Mouse (Mus musculus): ENCODE measurements around the gene Nf1. TPM values are rescaled to one million over a fixed set of nuclear protein-coding genes. Genes with fewer than 3 reads are reported as not detected.
A peak's percentile ranks its signal among the peaks of the same experiment; 100 is the strongest.

Nf1 gene
- total RNA-seq, 2 experiments from 2014 or later = 2.1 to 2.7 TPM

GRCm38 (mm10) chr11:79325663-79326062 is 13.8 kb upstream of the Nf1 start:
- no peak for ATAC-seq (replicated peaks; ENCODE audit: low FRiP score, poor library complexity, severe bottlenecking)

GRCm38 (mm10) chr11:79327106-79327505 is 12.4 kb upstream of the Nf1 start:
- ATAC-seq (replicated peaks; ENCODE audit: low FRiP score, poor library complexity, severe bottlenecking) = no peak

GRCm38 (mm10) chr11:79328060-79328459 is 11.4 kb upstream of the Nf1 start:
- ATAC-seq (replicated peaks; ENCODE audit: low FRiP score, poor library complexity, severe bottlenecking) = no peak

GRCm38 (mm10) chr11:79329585-79329984 is 9.9 kb upstream of the Nf1 start:
- ATAC-seq (replicated peaks; ENCODE audit: low FRiP score, poor library complexity, severe bottlenecking) = no peak

GRCm38 (mm10) chr11:79335077-79335476 is 4.4 kb upstream of the Nf1 start:
- ATAC-seq (replicated peaks; ENCODE audit: low FRiP score, poor library complexity, severe bottlenecking) = no peak

GRCm38 (mm10) chr11:79336722-79337267 is 2.7 kb upstream of the Nf1 start:
- ATAC-seq (replicated peaks; ENCODE audit: low FRiP score, poor library complexity, severe bottlenecking) = no peak; the same call in 1 of the 2 replicates

GRCm38 (mm10) chr11:79338621-79339020 is 872 bp upstream of the Nf1 start:
- no peak for ATAC-seq (replicated peaks; ENCODE audit: low FRiP score, poor library complexity, severe bottlenecking)

GRCm38 (mm10) chr11:79339808-79340781 is 602 bp downstream of the Nf1 start:
- no peak for ATAC-seq (replicated peaks; ENCODE audit: low FRiP score, poor library complexity, severe bottlenecking)

- ATAC-seq (replicated peaks; ENCODE audit: low FRiP score, poor library complexity, severe bottlenecking) = no peak; the same call in 1 of the 2 replicates
Observed at GRCm38 (mm10) chr11:79356995-79357394, 17.5 kb downstream of the Nf1 start.

GRCm38 (mm10) chr11:79357397-79357796 is 17.9 kb downstream of the Nf1 start:
- peak; percentile 20; the same call in 1 of the 2 replicates for ATAC-seq (replicated peaks; ENCODE audit: low FRiP score, poor library complexity, severe bottlenecking)

- ATAC-seq (replicated peaks; ENCODE audit: low FRiP score, poor library complexity, severe bottlenecking) = no peak
Observed at GRCm38 (mm10) chr11:79364956-79365355, 25.5 kb downstream of the Nf1 start.

GRCm38 (mm10) chr11:79366284-79366683 is 26.8 kb downstream of the Nf1 start:
- no peak for ATAC-seq (replicated peaks; ENCODE audit: low FRiP score, poor library complexity, severe bottlenecking)

- no peak for ATAC-seq (replicated peaks; ENCODE audit: low FRiP score, poor library complexity, severe bottlenecking)
Observed at GRCm38 (mm10) chr11:79373031-79373430, 33.5 kb downstream of the Nf1 start.

- ATAC-seq (replicated peaks; ENCODE audit: low FRiP score, poor library complexity, severe bottlenecking) = peak; percentile 84
Observed at GRCm38 (mm10) chr11:79398336-79398735, 58.8 kb downstream of the Nf1 start.

- ATAC-seq (replicated peaks; ENCODE audit: low FRiP score, poor library complexity, severe bottlenecking) = no peak
Observed at GRCm38 (mm10) chr11:79403625-79404319, 64.3 kb downstream of the Nf1 start.

- ATAC-seq (replicated peaks; ENCODE audit: low FRiP score, poor library complexity, severe bottlenecking) = no peak
Observed at GRCm38 (mm10) chr11:79413761-79414513, 74.4 kb downstream of the Nf1 start.

- no peak for ATAC-seq (replicated peaks; ENCODE audit: low FRiP score, poor library complexity, severe bottlenecking)
Observed at GRCm38 (mm10) chr11:79422496-79422895, 83.0 kb downstream of the Nf1 start.

GRCm38 (mm10) chr11:79426571-79426970 is 87.1 kb downstream of the Nf1 start:
- no peak for ATAC-seq (replicated peaks; ENCODE audit: low FRiP score, poor library complexity, severe bottlenecking)

- no peak for ATAC-seq (replicated peaks; ENCODE audit: low FRiP score, poor library complexity, severe bottlenecking)
Observed at GRCm38 (mm10) chr11:79427638-79428037, 88.1 kb downstream of the Nf1 start.

GRCm38 (mm10) chr11:79435252-79435651 is 95.8 kb downstream of the Nf1 start:
- no peak for ATAC-seq (replicated peaks; ENCODE audit: low FRiP score, poor library complexity, severe bottlenecking)
